Mouse (Mus musculus) midbrain, postnatal 0 days (tissue): ENCODE measurements around the gene Akap12. TPM values are rescaled to one million over a fixed set of nuclear protein-coding genes. Genes with fewer than 3 reads are reported as not detected.

Experiments
- ATAC-seq: fragments of 200-750 bp; cut with Nextera tagmentation; 2 replicates; pipeline ENCODE4 v1.8.0; 2017; ENCODE audit warnings: moderate number of reproducible peaks, mild to moderate bottlenecking, moderate TSS enrichment, moderate library complexity; ENCODE audit not compliant: low FRiP score
- DNase-seq: peaks from one replicate; pipeline ENCODE4 v3.0.0-alpha.2; 2015; ENCODE audit warnings: low spot score
- H3K27ac ChIP-seq: fragments of 300-500 bp; sonication (generic); 2 replicates; pipeline ENCODE4 v1.5.1; 2014; ENCODE audit warnings: low read depth, mild to moderate bottlenecking, low read length, mixed read lengths
- H3K27me3 ChIP-seq: fragments of 300-500 bp; sonication (generic); 2 replicates; pipeline ENCODE4 v1.6.1; 2014; ENCODE audit warnings: low read length, control low read depth, mixed read lengths; ENCODE audit not compliant: insufficient read depth
- H3K36me3 ChIP-seq: fragments of 300-500 bp; sonication (generic); 2 replicates; pipeline ENCODE4 v1.6.1; 2014; ENCODE audit warnings: low read length, control low read depth, mixed read lengths; ENCODE audit not compliant: insufficient read depth
- H3K4me1 ChIP-seq: fragments of 300-500 bp; sonication (generic); 2 replicates; pipeline ENCODE4 v1.6.1; 2014; ENCODE audit warnings: mild to moderate bottlenecking, control low read depth, antibody characterized with exemption, low read length, mixed read lengths; ENCODE audit not compliant: insufficient read depth
- H3K4me2 ChIP-seq: fragments of 300-500 bp; sonication (generic); 2 replicates; pipeline ENCODE4 v1.6.1; 2014; ENCODE audit warnings: low read depth, mild to moderate bottlenecking, low read length, mixed read lengths; ENCODE audit not compliant: poor library complexity, severe bottlenecking
- H3K4me3 ChIP-seq: fragments of 300-500 bp; sonication (generic); 2 replicates; pipeline ENCODE4 v1.5.1; 2014; ENCODE audit warnings: low read depth, mild to moderate bottlenecking, low read length, moderate library complexity
- H3K9ac ChIP-seq: fragments of 300-500 bp; sonication (generic); replicated peaks from 2 replicates; pipeline ENCODE4 v1.6.1; 2014; ENCODE audit warnings: mild to moderate bottlenecking, low read length, moderate library complexity, mixed read lengths; ENCODE audit not compliant: poor library complexity, severe bottlenecking
- H3K9me3 ChIP-seq: fragments of 300-500 bp; sonication (generic); 2 replicates; pipeline ENCODE4 v1.6.1; 2016; ENCODE audit warnings: low read length, control low read depth
- CTCF ChIP-seq: IDR thresholded peaks from 2 replicates; pipeline ENCODE4 v1.5.1; 2016; ENCODE audit warnings: antibody characterized with exemption, mild to moderate bottlenecking
- WGBS: fragments of 180-500 bp; shearing (Covaris S2); extraction: QIAGEN DNeasy Blood & Tissue Kit; methylation state at CpG from one replicate; pipeline ENCODE4 v1.1.7; 2014; 5-methylcytosine and 5-hydroxymethylcytosine counted together
- polyA plus RNA-seq: library from polyadenylated mRNA; unstranded; fragments of >200 nt; fragmentation: Nextera tagmentation; extraction: Ambion mirVana; gene quantifications from 2 replicates; pipeline ENCODE4 v1.2.1, GENCODE M21; 2015
- total RNA-seq: library from RNA; depleted of rRNA; stranded (reverse); fragments of >200 nt; gene quantifications from 2 replicates; pipeline ENCODE4 v1.2.3, GENCODE M21; 2014

Akap12 gene
- total and polyA plus RNA-seq, 2 experiments from 2014 or later = 36.8 to 49.6 TPM

- 49% methylated on average over 15 of the region's 15 CpGs for WGBS
- Histone ChIP-seq H3K4me3 (no peak overlapping the region), H3K9ac (no peak overlapping the region), H3K9me3 (no peaks in the 10 kb centered on the region), H3K4me2 (no peak overlapping the region), H3K27ac (no peak overlapping the region), H3K27me3 (no peaks in the 10 kb centered on the region), H3K4me1 (peaks cover 2% of the 10 kb centered on the region; the same call in 1 of the 2 replicates), H3K36me3 (no peaks in the 10 kb centered on the region)
- DNase-seq (peak; percentile 53), ATAC-seq (no peak)
- no peak for TF ChIP-seq CTCF
These were observed 72.8 kb downstream of the Akap12 start for GRCm38 (mm10) chr10:4338863-4339461.

- Histone ChIP-seq H3K9me3 (no peaks in the 10 kb centered on the region), H3K9ac (no peak overlapping the region), H3K4me2 (no peak overlapping the region), H3K4me3 (no peak overlapping the region), H3K4me1 (no peaks in the 10 kb centered on the region), H3K27me3 (no peaks in the 10 kb centered on the region), H3K36me3 (no peaks in the 10 kb centered on the region), H3K27ac (no peak overlapping the region)
- ATAC-seq (no peak; the same call in 1 of the 2 replicates), DNase-seq (peak; percentile 63)
- WGBS = 9% methylated on average over 2 of the region's 2 CpGs
- peak; percentile 60 for TF ChIP-seq CTCF
These were observed 75.2 kb downstream of the Akap12 start for GRCm38 (mm10) chr10:4341430-4341829.

GRCm38 (mm10) chr10:4346489-4347135 is 80.4 kb downstream of the Akap12 start:
- peak; percentile 88 for DNase-seq
- Histone ChIP-seq H3K27me3 (no peaks in the 10 kb centered on the region), H3K4me3 (peak overlapping the region; percentile 20; the same call in 1 of the 2 replicates), H3K4me1 (no peaks in the 10 kb centered on the region), H3K9ac (0 out of 2 replicates have a peak overlapping the region, but pooled peaks have one; percentile 29), H3K4me2 (peak overlapping the region; percentile 50), H3K27ac (no peak overlapping the region), H3K9me3 (no peaks in the 10 kb centered on the region), H3K36me3 (no peaks in the 10 kb centered on the region)
- WGBS = 5% methylated on average over 28 of the region's 28 CpGs
- peak; percentile 86 for ATAC-seq
- TF ChIP-seq CTCF = peak; percentile 75

DNA sequence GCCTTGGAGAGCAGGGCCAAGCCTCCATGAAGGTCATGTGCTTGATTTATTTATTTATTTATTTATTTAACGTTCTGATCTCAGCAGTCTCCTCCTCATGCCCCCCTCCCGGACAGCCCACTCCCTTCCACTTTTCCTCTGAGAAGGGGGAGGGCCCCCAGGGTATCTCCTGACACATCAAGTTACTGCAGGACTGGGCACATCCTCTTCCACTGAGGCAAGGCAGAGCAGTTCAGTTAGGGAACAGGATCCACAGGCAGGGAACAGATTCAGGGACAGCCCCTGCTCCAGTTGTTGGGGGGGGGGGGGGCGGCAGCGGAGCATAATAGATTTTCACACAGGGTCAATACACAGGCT is 80.9 kb downstream of the Akap12 start:
- no peaks in the 10 kb centered on the region for H3K9me3 ChIP-seq
- peak; percentile 67 for ATAC-seq

DNA sequence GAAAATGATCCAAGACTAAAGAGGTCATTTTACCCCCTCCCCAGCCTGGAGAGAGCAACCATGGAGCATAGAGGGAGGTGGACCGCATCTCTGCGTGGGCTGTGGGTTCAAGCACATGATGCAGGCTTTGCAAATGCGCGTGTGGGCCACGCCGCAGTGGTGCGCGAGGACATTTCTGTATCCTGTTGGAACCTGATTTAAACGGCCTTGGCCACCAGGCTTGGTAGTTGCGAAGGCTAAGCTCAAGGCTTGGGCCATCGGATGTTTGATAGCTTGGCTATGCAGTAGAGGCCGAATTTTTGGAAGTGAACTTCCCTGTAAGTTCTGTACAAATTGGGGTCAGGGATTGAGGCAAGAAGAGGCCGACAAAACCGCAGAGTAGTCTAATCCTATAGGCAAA is 81.4 kb downstream of the Akap12 start:
- no peak overlapping the region for H3K27ac ChIP-seq
- ATAC-seq (no peak), DNase-seq (no peak)
- WGBS = 96% methylated on average over 14 of the region's 14 CpGs
- no peaks in the 10 kb centered on the region for H3K4me1 ChIP-seq
- no peak overlapping the region for H3K4me2 ChIP-seq
- no peak overlapping the region for H3K9ac ChIP-seq
- no peaks in the 10 kb centered on the region for H3K36me3 ChIP-seq
- no peaks in the 10 kb centered on the region for H3K27me3 ChIP-seq
- no peak for TF ChIP-seq CTCF
- H3K4me3 ChIP-seq = no peak overlapping the region
- no peaks in the 10 kb centered on the region for H3K9me3 ChIP-seq

More for the DNA sequence above, 80.9 kb downstream of the Akap12 start:
- no peaks in the 10 kb centered on the region for H3K36me3 ChIP-seq
- H3K27me3 ChIP-seq = no peaks in the 10 kb centered on the region
- H3K4me2 ChIP-seq = peak overlapping the region; percentile 50; the same call in 1 of the 2 replicates
- 77% methylated on average over 4 of the region's 4 CpGs for WGBS
- H3K27ac ChIP-seq = no peak overlapping the region
- H3K4me1 ChIP-seq = no peaks in the 10 kb centered on the region
- no peak overlapping the region for H3K4me3 ChIP-seq
- DNase-seq = no peak
- no peak for TF ChIP-seq CTCF
- H3K9ac ChIP-seq = no peak overlapping the region
